Mouse (Mus musculus) spleen, postnatal 14 days (tissue): ENCODE measurements at regions not wholly inside any gene's neighbourhood (a gene's known extent, or its start where the extent isn't known, plus 50 kb on each side); places are given as distances from the start of the nearest gene placed in this dataset.

Experiments used
- DNase-seq, 2 experiments: peaks; one replicate each; pipeline ENCODE4 v3.0.0; 2021 to 2022; ENCODE audit warnings: low spot score in 2 of 2

- DNase-seq: no peak
These were observed 203.6 kb downstream of the Rpap3 start for GRCm38 (mm10) chr15:97502056-97502455.

- no peak for DNase-seq
These were observed 204.2 kb downstream of the Rpap3 start for GRCm38 (mm10) chr15:97501420-97501819.

DNA sequence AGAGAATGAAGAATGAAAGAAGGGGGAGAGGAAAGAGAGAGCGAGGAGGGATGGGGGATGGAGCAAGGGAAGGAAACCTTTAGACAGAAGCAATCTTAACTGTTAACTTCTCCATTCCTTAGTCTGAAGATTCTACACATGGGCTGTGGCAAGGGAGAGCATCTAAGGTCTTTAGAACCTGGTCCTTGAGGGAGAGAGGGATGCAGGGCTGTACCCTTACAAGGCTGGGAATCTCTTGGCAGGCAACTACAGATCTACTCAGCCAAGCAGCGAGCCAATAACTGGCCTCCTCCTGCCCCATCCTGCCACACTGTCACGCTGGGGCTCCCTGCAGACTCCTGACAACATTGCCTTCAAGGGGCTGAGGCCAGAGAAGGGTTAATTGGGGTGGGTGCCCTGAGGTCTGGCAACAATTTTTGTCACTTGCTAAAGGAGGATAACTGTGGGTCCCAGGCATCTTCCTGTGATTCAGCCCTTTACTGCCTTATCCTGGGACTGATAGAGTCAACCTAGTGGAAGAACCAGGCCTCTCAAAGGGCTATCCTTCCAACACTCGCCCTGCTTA, 205.7 kb downstream of the Rpap3 start:
- no peak for DNase-seq

GRCm38 (mm10) chr15:97499240-97499639, 206.4 kb downstream of the Rpap3 start:
- DNase-seq: no peak

GRCm38 (mm10) chr15:97498375-97498774, 207.2 kb downstream of the Rpap3 start:
- peak; percentile 39 to 50 for DNase-seq

DNA sequence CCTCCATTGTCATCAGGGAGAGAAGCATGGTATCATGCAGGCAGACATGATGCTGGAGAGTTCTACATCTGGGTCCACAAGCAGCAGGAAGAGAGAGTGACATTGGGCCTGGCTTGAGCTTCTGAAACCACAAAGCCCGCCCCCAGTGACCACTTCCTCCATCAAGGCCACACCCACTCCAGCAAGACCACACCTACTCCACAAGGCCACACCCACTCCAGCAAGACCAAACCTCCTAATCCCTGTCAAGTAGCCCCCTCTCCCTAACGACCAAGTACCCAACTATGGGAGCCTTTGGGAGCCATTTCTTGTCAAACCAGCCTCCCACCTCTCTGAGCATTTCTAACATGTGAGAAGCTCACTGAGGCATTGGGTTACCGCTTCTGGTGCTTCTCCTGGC, 209.6 kb downstream of the Rpap3 start:
- DNase-seq: no peak

- no peak for DNase-seq
These were observed 212.3 kb downstream of the Rpap3 start for GRCm38 (mm10) chr15:97493340-97493739.

- no peak for DNase-seq
These were observed 213.8 kb downstream of the Rpap3 start for GRCm38 (mm10) chr15:97491796-97492195.

DNA sequence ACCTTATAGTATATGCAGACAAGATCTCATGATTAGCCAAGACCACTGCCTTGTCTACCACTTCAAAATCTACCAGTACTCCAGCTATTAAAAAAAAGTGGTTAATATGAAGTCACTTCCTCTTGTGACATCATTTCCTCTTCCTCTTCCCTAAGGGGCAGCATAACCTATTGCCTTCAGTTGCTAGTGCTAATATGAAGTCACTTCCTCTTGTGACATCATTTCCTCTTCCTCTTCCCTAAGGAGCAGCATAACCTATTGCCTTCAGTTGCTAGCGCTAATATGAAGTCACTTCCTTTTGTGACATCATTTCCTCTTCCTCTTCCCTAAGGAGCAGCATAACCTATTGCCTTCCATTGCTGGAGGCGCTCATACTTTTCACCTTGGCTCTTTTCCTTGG, 218.2 kb downstream of the Rpap3 start:
- no peak for DNase-seq

- DNase-seq: no peak
These were observed 225.1 kb upstream of the Amigo2 start for GRCm38 (mm10) chr15:97471986-97472779.

DNA sequence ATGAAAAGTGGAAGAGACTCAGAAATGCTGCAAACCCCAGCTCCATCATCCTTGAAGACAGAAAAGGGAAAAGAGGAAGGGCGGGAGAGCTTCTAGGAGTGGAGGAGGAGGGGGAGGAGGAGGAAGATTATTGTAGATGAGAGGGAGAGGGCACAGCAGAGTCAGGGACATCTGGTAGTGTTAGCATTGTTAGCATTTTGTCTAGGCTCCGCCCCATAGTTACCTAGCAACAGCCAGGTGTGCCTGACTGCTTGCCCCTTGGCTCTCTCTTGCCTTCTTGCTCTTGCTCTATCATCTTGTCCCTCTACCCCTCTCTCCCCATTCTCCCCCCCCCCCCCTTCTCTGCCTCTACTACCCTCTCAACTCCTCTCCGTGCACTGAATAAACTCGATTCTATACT, 224.4 kb upstream of the Amigo2 start:
- DNase-seq: no peak

GRCm38 (mm10) chr15:97469684-97470344, 222.7 kb upstream of the Amigo2 start:
- no peak for DNase-seq

- DNase-seq: peak; percentile 36 to 49
These were observed 221.9 kb upstream of the Amigo2 start for GRCm38 (mm10) chr15:97468732-97469683.

DNA sequence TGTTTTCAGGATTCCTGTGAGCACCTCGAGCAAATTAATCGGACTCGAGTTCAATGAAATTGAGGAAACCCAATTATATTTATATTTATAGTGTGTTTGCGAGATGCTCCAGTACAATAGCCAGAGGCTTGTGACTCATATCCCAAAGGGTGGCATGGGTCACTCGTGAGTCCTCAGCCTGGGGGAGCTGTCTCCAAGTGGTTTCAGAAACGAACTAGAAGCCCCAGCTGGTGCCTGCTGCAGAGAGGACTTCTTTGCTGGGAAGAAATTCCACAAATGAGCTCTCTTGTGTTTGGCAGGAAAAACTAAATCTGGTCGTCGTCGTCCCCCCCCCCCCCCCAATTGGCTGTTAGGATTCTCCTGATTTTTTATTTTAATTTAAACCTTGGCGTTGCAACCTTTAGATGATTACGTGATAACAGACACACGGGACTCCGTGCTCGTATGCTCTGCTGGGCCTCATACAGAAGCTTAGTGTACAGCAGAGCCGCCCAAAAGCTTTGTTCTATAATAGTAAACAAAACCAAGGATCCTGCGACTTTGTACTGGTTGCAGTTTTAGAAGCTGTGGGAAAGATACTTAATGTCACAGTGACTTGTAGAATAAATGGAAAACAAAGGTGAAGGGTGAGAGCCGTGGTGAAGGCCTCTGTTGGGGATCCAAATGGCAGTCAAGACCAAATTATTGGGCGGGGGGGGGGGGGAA, 220.8 kb upstream of the Amigo2 start:
- no peak for DNase-seq

DNA sequence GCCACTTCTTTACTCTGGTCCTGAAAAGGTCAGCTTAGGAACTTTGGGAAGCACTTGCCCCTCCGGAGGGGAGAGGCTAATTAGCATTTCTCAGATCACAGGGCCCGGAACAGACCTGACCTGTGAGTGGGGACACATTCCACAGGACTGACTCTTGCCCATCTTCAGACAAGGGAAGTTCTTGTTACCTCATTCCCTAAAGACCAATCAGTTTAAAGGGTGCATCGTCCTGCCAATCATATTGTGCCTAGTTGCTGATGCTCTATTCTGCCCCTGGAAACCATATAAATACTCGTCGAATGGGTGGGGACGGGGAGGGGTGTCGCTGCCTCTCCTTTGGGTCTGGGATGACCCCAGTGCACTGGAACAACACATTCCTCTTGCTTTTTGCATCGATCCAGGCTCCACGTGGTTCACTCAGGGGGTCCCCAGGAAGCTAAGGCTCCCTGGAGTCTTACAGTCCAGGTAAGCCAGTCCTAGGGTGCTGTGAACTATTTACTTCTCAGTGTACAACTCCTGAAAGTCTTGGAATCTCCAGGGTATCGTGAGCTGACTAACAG, 219.9 kb upstream of the Amigo2 start:
- no peak for DNase-seq

DNA sequence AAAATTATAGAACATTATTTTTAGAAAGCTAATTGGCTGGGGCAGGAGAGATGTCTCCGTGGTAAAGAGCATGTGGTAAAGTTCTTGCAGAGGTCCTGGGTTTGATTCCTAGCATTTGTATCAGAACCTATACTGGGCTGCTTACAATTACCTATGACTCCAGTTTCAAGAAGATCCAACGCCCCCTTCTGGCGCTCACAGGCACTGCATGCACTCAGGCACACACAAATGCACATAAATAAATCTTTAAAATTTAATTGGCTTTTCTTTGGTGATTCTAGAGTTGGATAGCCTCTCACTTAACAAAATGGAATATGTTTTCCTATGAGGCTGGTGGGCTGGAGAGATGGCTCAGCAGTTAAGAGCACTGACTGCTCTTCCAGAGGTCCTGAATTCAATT, 219.0 kb upstream of the Amigo2 start:
- DNase-seq: peak in 1 of 2 experiments; percentile 57

DNA sequence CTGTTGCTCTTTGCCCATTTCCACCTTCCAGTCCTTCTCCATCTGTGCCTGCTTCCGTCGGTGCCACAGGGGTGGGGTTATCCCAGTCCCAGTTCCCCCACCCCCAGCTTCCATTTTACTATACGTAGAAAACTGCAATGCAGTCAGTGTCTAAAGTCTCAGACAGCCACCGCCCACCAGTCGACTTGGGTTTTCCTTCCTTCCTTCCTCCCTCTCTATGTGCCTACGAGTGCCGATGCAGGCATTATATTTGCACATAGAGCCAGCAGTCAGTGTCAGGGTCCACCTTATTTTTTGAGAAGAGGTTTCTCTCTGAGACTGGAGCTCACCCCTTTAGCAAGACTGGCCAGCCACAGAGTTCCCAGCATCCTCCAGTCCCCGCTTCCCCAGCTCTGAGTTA, 218.3 kb upstream of the Amigo2 start:
- no peak for DNase-seq

DNA sequence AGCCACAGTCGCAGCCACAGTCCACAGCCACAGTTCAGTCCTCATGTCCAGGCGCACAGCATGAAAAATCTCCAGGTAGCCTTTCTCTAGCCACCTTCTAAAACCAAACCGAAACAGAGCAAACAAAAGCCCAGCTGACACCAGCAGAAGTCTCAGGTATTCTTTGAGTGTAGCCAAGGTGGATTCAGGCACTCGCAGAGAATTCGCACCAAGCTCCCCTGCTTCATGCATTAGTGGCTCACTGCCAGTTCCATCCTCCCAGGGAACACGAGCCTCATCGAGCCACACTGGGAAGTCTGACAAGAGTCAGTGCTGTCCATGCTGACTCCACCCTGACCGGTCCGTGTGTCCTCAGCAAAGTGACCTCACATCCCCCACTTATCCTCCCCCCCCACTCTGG, 217.7 kb upstream of the Amigo2 start:
- no peak for DNase-seq

GRCm38 (mm10) chr15:97462587-97462986, 215.5 kb upstream of the Amigo2 start:
- DNase-seq: no peak

DNA sequence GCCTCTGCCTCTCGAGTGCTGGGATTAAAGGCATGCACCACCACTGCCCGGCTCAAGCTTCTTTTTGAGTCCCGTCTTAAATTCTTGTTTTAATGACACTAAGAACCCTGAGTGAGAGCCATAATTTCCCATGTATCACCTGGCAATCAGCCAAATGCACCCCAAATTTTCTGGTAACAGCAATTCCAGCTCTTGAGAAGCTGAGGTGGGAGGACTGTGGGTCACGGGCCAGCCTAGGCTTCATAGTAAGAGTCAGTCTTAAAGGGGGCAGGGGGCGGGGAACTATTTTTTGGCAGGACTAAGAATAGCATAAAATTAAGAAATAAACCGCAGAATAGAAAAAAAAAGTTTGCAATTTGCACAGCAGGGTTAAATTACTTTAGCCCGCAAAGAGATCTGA, 214.9 kb upstream of the Amigo2 start:
- no peak for DNase-seq

- no peak for DNase-seq
These were observed 214.0 kb upstream of the Amigo2 start for GRCm38 (mm10) chr15:97461060-97461459.
